Mouse (Mus musculus): ENCODE measurements around the gene Zfp958.
A peak's percentile ranks its signal among the peaks of the same experiment; 100 is the strongest.

DNA sequence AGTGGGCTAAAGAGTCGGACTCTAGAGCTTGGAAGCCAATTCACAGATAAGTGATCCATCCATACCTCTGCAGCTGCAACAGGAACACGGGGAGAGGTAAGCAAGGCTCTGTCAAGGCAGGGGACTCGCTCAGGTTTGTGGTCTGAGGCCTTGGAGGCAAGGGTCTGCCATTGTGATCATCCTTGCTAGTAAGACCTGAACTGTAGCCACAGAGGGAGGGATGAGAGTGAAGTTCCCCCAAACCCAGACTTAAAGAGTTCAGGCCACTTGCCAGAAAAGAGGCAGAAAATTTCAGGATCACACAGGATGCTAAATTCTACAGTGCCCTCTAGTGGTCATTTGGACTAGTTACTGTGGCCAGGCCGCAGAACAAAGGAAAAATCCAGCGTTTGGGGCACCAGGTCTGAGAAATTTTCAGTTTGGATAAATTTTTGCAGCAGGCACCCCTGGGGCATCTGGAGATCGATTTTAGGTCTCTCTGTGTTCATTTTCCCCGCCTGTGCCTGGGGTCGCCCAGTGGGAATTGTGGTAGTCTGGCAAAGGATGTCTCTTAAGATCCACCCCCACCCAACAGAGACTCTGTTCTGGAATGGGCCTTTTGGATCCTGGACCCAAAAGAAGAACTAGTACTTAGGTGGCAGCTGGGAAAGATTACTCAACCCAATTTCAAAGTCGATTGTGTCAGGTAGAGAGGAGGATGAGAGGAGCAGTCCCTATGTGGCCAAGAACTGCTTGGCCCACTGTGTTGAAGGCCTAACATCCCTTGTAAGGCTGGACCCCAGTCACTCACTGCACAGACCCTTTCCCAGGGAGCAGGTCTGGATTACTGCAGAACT lies 24.6 kb upstream of the Zfp958 start:
- TF ChIP-seq CTCF (IDR thresholded peaks at IDR 0.05; ENCODE audit: control insufficient read depth, insufficient read depth, insufficient read length) (peak; percentile 42), USF1 (IDR thresholded peaks at IDR 0.05; ENCODE audit: low read depth) (no peak), CEBPB (IDR thresholded peaks at IDR 0.05; ENCODE audit: low read depth) (no peak)

Measured in C2C12 (cell line).